Mouse (Mus musculus) lung, postnatal 10 days (tissue): ENCODE measurements around the gene Slc24a2.
A peak's percentile ranks its signal among the peaks of the same experiment; 100 is the strongest.

ENCODE experiments used
- DNase-seq: peaks from one replicate; pipeline ENCODE4 v3.0.0; 2021

Slc24a2 gene

GRCm38 (mm10) chr4:87115726-87116125 lies 114.6 kb downstream of the Slc24a2 start:
- no peak for DNase-seq

GRCm38 (mm10) chr4:87109331-87110059 lies 120.8 kb downstream of the Slc24a2 start:
- DNase-seq: no peak

- DNase-seq: no peak
Measured at GRCm38 (mm10) chr4:87100936-87101335, 129.3 kb downstream of the Slc24a2 start.

GRCm38 (mm10) chr4:87096186-87096585 lies 134.1 kb downstream of the Slc24a2 start:
- DNase-seq: no peak

- DNase-seq: no peak
Measured at GRCm38 (mm10) chr4:87093612-87094011, 136.7 kb downstream of the Slc24a2 start.

GRCm38 (mm10) chr4:87090841-87091240 lies 139.4 kb downstream of the Slc24a2 start:
- DNase-seq: peak; percentile 29

GRCm38 (mm10) chr4:87088713-87089112 lies 141.6 kb downstream of the Slc24a2 start:
- DNase-seq: no peak

- DNase-seq: no peak
Measured at GRCm38 (mm10) chr4:87087597-87087996, 142.7 kb downstream of the Slc24a2 start.

GRCm38 (mm10) chr4:87086933-87087577 lies 143.2 kb downstream of the Slc24a2 start:
- DNase-seq: peak; percentile 47

GRCm38 (mm10) chr4:87081321-87081720 lies 149.0 kb downstream of the Slc24a2 start:
- no peak for DNase-seq

- DNase-seq: no peak
Measured at GRCm38 (mm10) chr4:87079305-87079704, 151.0 kb downstream of the Slc24a2 start.

GRCm38 (mm10) chr4:87078726-87079125 lies 151.6 kb downstream of the Slc24a2 start:
- DNase-seq: no peak

GRCm38 (mm10) chr4:87075761-87076160 lies 154.5 kb downstream of the Slc24a2 start:
- DNase-seq: no peak

GRCm38 (mm10) chr4:87068121-87068520 lies 162.2 kb downstream of the Slc24a2 start:
- no peak for DNase-seq

GRCm38 (mm10) chr4:87065227-87065626 lies 165.1 kb downstream of the Slc24a2 start:
- no peak for DNase-seq

GRCm38 (mm10) chr4:87064561-87064960 lies 165.7 kb downstream of the Slc24a2 start:
- no peak for DNase-seq

- DNase-seq: no peak
Measured at GRCm38 (mm10) chr4:87062771-87063253, 167.5 kb downstream of the Slc24a2 start.

- DNase-seq: no peak
Measured at GRCm38 (mm10) chr4:87061696-87062095, 168.6 kb downstream of the Slc24a2 start.

- no peak for DNase-seq
Measured at GRCm38 (mm10) chr4:87057572-87057971, 172.7 kb downstream of the Slc24a2 start.

- no peak for DNase-seq
Measured at GRCm38 (mm10) chr4:87055768-87056167, 174.5 kb downstream of the Slc24a2 start.

- DNase-seq: no peak
Measured at GRCm38 (mm10) chr4:87052881-87053280, 177.4 kb downstream of the Slc24a2 start.

- DNase-seq: no peak
Measured at GRCm38 (mm10) chr4:87049061-87049460, 181.2 kb downstream of the Slc24a2 start.

GRCm38 (mm10) chr4:87047131-87047530 lies 183.1 kb downstream of the Slc24a2 start:
- no peak for DNase-seq

GRCm38 (mm10) chr4:87043296-87043695 lies 187.0 kb downstream of the Slc24a2 start:
- DNase-seq: no peak
